Mouse (Mus musculus) lung, embryonic 14.5 days (tissue): ENCODE data around the gene Snx14. TPM values are rescaled to one million over a fixed set of nuclear protein-coding genes. Genes with fewer than 3 reads are reported as not detected.
A peak's percentile ranks its signal among the peaks of the same experiment; 100 is the strongest.

ENCODE experiments used
- ATAC-seq: fragments of 200-750 bp; cut with Nextera tagmentation; 2 replicates; pipeline ENCODE4 v1.8.0; 2017; ENCODE audit warnings: mild to moderate bottlenecking, moderate TSS enrichment, moderate library complexity; ENCODE audit not compliant: insufficient read depth
- DNase-seq: peaks from one replicate; pipeline ENCODE4 v3.0.0-alpha.2; 2015
- H3K27ac ChIP-seq: fragments of 300-500 bp; sonication (generic); 2 replicates; pipeline ENCODE4 v1.5.1; 2014; ENCODE audit warnings: low read depth, mild to moderate bottlenecking, moderate library complexity
- H3K27me3 ChIP-seq: fragments of 300-500 bp; sonication (generic); 2 replicates; pipeline ENCODE4 v1.6.1; 2014; ENCODE audit warnings: low read length, control low read depth; ENCODE audit not compliant: insufficient read depth
- H3K36me3 ChIP-seq: fragments of 300-500 bp; sonication (generic); 2 replicates; pipeline ENCODE4 v1.6.1; 2014; ENCODE audit warnings: control low read depth; ENCODE audit not compliant: insufficient read depth
- H3K4me1 ChIP-seq: fragments of 300-500 bp; sonication (generic); 2 replicates; pipeline ENCODE4 v1.6.1; 2014; ENCODE audit warnings: antibody characterized with exemption, control low read depth; ENCODE audit not compliant: insufficient read depth
- H3K4me2 ChIP-seq: fragments of 300-500 bp; sonication (generic); 2 replicates; pipeline ENCODE4 v1.6.1; 2014; ENCODE audit warnings: mild to moderate bottlenecking
- H3K4me3 ChIP-seq: fragments of 300-500 bp; sonication (generic); 2 replicates; pipeline ENCODE4 v1.5.1; 2014; ENCODE audit warnings: low read depth, low read length
- H3K9ac ChIP-seq: fragments of 300-500 bp; sonication (generic); 2 replicates; pipeline ENCODE4 v1.6.1; 2014
- H3K9me3 ChIP-seq: fragments of 300-500 bp; sonication (generic); 2 replicates; pipeline ENCODE4 v1.6.1; 2016; ENCODE audit warnings: low read depth, low read length, control low read depth
- CTCF ChIP-seq: IDR thresholded peaks from 2 replicates; pipeline ENCODE4 v1.5.1; 2016; ENCODE audit warnings: antibody characterized with exemption, low read depth
- WGBS: fragments of 180-500 bp; shearing (Covaris S2); extraction: QIAGEN DNeasy Blood & Tissue Kit; methylation state at CpG from one replicate; pipeline ENCODE4 v1.1.7; 2014; 5-methylcytosine and 5-hydroxymethylcytosine counted together
- polyA plus RNA-seq: library from polyadenylated mRNA; unstranded; fragments of >200 nt; fragmentation: Nextera tagmentation; extraction: Ambion mirVana; gene quantifications from 2 replicates; pipeline ENCODE4 v1.2.1, GENCODE M21; 2014

Gene Snx14
- polyA plus RNA-seq, 1 experiment from 2014 or later: 22.9 TPM

GRCm38 (mm10) chr9:88361211-88361909 is 77.4 kb downstream of the Snx14 start:
- Histone ChIP-seq H3K9ac (no peak overlapping the region), H3K9me3 (no peaks in the 10 kb centered on the region), H3K27ac (peak overlapping the region; percentile 60; the same call in 1 of the 2 replicates), H3K36me3 (no peaks in the 10 kb centered on the region), H3K4me3 (no peak overlapping the region), H3K4me2 (no peak overlapping the region), H3K27me3 (no peaks in the 10 kb centered on the region), H3K4me1 (no peaks in the 10 kb centered on the region)
- ATAC-seq (no peak), DNase-seq (peak; percentile 4)
- 62% methylated on average over 14 of the region's 14 CpGs for WGBS
- no peak for TF ChIP-seq CTCF

- Histone ChIP-seq H3K9ac (no peak overlapping the region), H3K4me3 (no peak overlapping the region), H3K9me3 (no peaks in the 10 kb centered on the region), H3K4me2 (no peak overlapping the region), H3K27me3 (no peaks in the 10 kb centered on the region), H3K4me1 (no peaks in the 10 kb centered on the region), H3K27ac (no peak overlapping the region), H3K36me3 (no peaks in the 10 kb centered on the region)
- DNase-seq (no peak), ATAC-seq (no peak)
- WGBS: 61% methylated on average over 2 of the region's 2 CpGs
- TF ChIP-seq CTCF: no peak
These were observed 79.6 kb downstream of the Snx14 start for GRCm38 (mm10) chr9:88359140-88359539.

GRCm38 (mm10) chr9:88357173-88357572 is 81.6 kb downstream of the Snx14 start:
- 33% methylated on average over 3 of the region's 3 CpGs for WGBS
- Histone ChIP-seq H3K4me1 (no peaks in the 10 kb centered on the region), H3K27ac (no peak overlapping the region), H3K36me3 (no peaks in the 10 kb centered on the region), H3K4me3 (no peak overlapping the region), H3K4me2 (no peak overlapping the region), H3K27me3 (no peaks in the 10 kb centered on the region), H3K9ac (no peak overlapping the region), H3K9me3 (no peaks in the 10 kb centered on the region)
- TF ChIP-seq CTCF: no peak
- ATAC-seq (no peak), DNase-seq (no peak)

GRCm38 (mm10) chr9:88353459-88353858 is 85.3 kb downstream of the Snx14 start:
- Histone ChIP-seq H3K36me3 (no peaks in the 10 kb centered on the region), H3K4me1 (no peaks in the 10 kb centered on the region), H3K9me3 (no peaks in the 10 kb centered on the region), H3K27me3 (no peaks in the 10 kb centered on the region), H3K9ac (no peak overlapping the region), H3K4me3 (no peak overlapping the region), H3K4me2 (no peak overlapping the region), H3K27ac (no peak overlapping the region)
- DNase-seq: no peak
- TF ChIP-seq CTCF: no peak
- ATAC-seq: no peak
- 83% methylated on average over 7 of the region's 7 CpGs for WGBS

GRCm38 (mm10) chr9:88352741-88353140 is 86.0 kb downstream of the Snx14 start:
- H3K4me3 ChIP-seq: no peak overlapping the region
- H3K27me3 ChIP-seq: no peaks in the 10 kb centered on the region
- H3K36me3 ChIP-seq: no peaks in the 10 kb centered on the region
- ATAC-seq: no peak
- DNase-seq: no peak
- no peak overlapping the region for H3K9ac ChIP-seq
- no peaks in the 10 kb centered on the region for H3K9me3 ChIP-seq
- H3K4me1 ChIP-seq: no peaks in the 10 kb centered on the region
- 69% methylated on average over 6 of the region's 6 CpGs for WGBS
- no peak overlapping the region for H3K27ac ChIP-seq
- H3K4me2 ChIP-seq: no peak overlapping the region
- no peak for TF ChIP-seq CTCF

- no peaks in the 10 kb centered on the region for H3K36me3 ChIP-seq
- ATAC-seq (no peak; the same call in 1 of the 2 replicates), DNase-seq (no peak)
- no peak overlapping the region for H3K27ac ChIP-seq
- WGBS: 27% methylated on average over 3 of the region's 3 CpGs
- H3K4me2 ChIP-seq: no peak overlapping the region
- H3K4me1 ChIP-seq: no peaks in the 10 kb centered on the region
- no peaks in the 10 kb centered on the region for H3K9me3 ChIP-seq
- H3K4me3 ChIP-seq: no peak overlapping the region
- TF ChIP-seq CTCF: no peak
- no peaks in the 10 kb centered on the region for H3K27me3 ChIP-seq
- H3K9ac ChIP-seq: no peak overlapping the region
These were observed 87.6 kb downstream of the Snx14 start for GRCm38 (mm10) chr9:88351163-88351562.

DNA sequence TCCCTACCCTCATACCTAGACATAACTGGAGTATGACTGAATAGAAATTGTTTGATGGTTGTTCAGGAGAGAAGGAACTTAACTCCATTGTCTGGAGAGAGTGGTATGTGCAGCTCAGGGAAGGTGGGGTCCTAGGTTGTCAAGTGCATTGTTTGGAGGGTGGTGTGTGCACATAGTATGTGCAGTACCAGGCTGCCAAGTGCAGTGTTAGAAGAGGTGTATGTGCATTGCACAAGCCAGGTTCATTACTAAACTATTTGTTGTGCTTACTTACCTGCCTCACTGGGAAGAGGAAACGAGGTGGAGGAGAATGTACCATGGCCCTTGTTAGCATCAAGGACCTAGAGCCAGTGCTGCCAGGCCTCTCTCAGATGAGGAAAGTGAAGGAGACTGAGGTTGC is 88.4 kb downstream of the Snx14 start:
- WGBS: 56% methylated on average over 1 of the region's 1 CpGs
- no peak overlapping the region for H3K4me2 ChIP-seq

More for the DNA sequence above, 88.4 kb downstream of the Snx14 start:
- Histone ChIP-seq H3K4me1 (no peaks in the 10 kb centered on the region), H3K9me3 (no peaks in the 10 kb centered on the region), H3K27ac (no peak overlapping the region), H3K4me3 (no peak overlapping the region), H3K27me3 (no peaks in the 10 kb centered on the region), H3K36me3 (no peaks in the 10 kb centered on the region), H3K9ac (no peak overlapping the region)
- TF ChIP-seq CTCF: no peak
- DNase-seq (no peak), ATAC-seq (0 out of 2 replicates have a peak, but pooled peaks have one; percentile 54)
